Mouse (Mus musculus) stomach, embryonic 16.5 days (tissue): ENCODE results near the gene D17H6S53E. TPM values are rescaled to one million over a fixed set of nuclear protein-coding genes. Genes with fewer than 3 reads are reported as not detected.

Experiments used
- ATAC-seq: fragments of 200-750 bp; cut with Nextera tagmentation; 2 replicates; pipeline ENCODE4 v1.8.0; 2017; ENCODE audit warnings: moderate number of reproducible peaks, moderate TSS enrichment; ENCODE audit not compliant: insufficient read depth, low FRiP score
- H3K27ac ChIP-seq: fragments of 300-500 bp; sonication (generic); 2 replicates; pipeline ENCODE4 v1.5.1; 2014; ENCODE audit warnings: low read length
- H3K27me3 ChIP-seq: fragments of 300-500 bp; sonication (generic); 2 replicates; pipeline ENCODE4 v1.6.1; 2014; ENCODE audit warnings: low read length, control low read depth, mixed read lengths; ENCODE audit not compliant: control insufficient read depth, insufficient read depth
- H3K36me3 ChIP-seq: fragments of 300-500 bp; sonication (generic); 2 replicates; pipeline ENCODE4 v1.6.1; 2014; ENCODE audit warnings: low read length; ENCODE audit not compliant: control insufficient read depth, insufficient read depth
- H3K4me1 ChIP-seq: fragments of 300-500 bp; sonication (generic); 2 replicates; pipeline ENCODE4 v1.6.1; 2014; ENCODE audit warnings: low read length, control low read depth, mixed read lengths; ENCODE audit not compliant: control insufficient read depth, insufficient read depth
- H3K4me2 ChIP-seq: fragments of 300-500 bp; sonication (generic); 2 replicates; pipeline ENCODE4 v1.6.1; 2014; ENCODE audit warnings: low read depth, low read length, mixed read lengths
- H3K4me3 ChIP-seq: fragments of 300-500 bp; sonication (generic); replicated peaks from 2 replicates; pipeline ENCODE4 v1.5.1; 2014; ENCODE audit warnings: mild to moderate bottlenecking, low read length
- H3K9ac ChIP-seq: fragments of 300-500 bp; sonication (generic); 2 replicates; pipeline ENCODE4 v1.6.1; 2014; ENCODE audit warnings: low read length
- H3K9me3 ChIP-seq: fragments of 300-500 bp; sonication (generic); replicated peaks from 2 replicates; pipeline ENCODE4 v1.6.1; 2016; ENCODE audit warnings: low read length, control low read depth; ENCODE audit not compliant: control insufficient read depth
- WGBS: fragments of 180-500 bp; shearing (Covaris S2); extraction: QIAGEN DNeasy Blood & Tissue Kit; methylation state at CpG from one replicate; pipeline ENCODE4 v1.1.7; 2014; 5-methylcytosine and 5-hydroxymethylcytosine counted together
- polyA plus RNA-seq: library from polyadenylated mRNA; unstranded; fragments of >200 nt; fragmentation: Nextera tagmentation; extraction: Ambion mirVana; gene quantifications from 2 replicates; pipeline ENCODE4 v1.2.1, GENCODE M21; 2015

Gene D17H6S53E
- polyA plus RNA-seq, 1 experiment from 2014 or later, result 11.7 TPM

DNA sequence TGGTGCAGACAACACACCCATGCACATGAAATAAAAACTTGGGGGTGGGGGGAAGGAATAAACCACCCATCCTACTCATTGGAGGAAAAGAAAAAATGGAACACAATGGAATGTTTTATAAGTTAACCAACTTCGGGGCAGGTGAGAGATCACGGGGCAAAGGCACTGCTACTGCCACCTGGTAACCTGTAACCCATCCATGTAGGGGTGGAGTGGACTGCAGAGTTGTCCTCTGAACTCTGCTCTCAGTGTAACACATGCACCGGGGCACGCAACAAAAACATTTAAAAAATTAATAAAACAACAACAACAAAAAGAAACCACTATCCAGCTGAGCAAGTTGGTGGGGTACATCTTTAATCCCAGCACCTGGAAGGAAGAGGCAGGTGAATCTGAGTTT, 25.9 kb downstream of the D17H6S53E start:
- no peak overlapping the region for H3K4me2 ChIP-seq
- no peak overlapping the region for H3K9ac ChIP-seq
- WGBS, result 89% methylated on average over 4 of the region's 4 CpGs
- H3K4me1 ChIP-seq, result no peaks in the 10 kb centered on the region
- no peak overlapping the region for H3K27ac ChIP-seq
- no peaks in the 10 kb centered on the region for H3K9me3 ChIP-seq
- H3K36me3 ChIP-seq, result peaks cover 51% of the 10 kb centered on the region
- H3K27me3 ChIP-seq, result no peaks in the 10 kb centered on the region
- no peak for ATAC-seq
- no peak overlapping the region for H3K4me3 ChIP-seq

DNA sequence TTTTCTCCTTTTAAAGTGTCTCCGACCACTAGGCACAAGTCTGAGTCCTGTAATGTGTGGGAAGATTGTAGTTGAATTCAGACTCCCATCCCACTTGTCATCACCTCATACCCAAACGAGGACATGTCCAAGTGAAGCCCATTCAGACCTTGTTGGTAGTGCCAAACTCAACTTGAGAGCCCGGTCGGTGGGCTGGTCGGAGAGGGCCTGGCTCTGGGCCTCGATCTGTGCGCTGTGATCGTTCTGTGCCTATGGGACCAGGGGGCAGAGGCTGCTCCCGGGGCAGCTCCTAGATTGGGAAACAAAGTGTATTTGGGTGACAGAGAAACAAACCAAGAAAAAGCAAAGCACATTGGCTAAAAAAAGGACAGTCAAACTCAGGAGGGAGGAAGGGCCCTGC, 26.9 kb downstream of the D17H6S53E start:
- Histone ChIP-seq H3K4me1 (no peaks in the 10 kb centered on the region), H3K27ac (no peak overlapping the region), H3K4me2 (no peak overlapping the region), H3K27me3 (no peaks in the 10 kb centered on the region), H3K9me3 (no peaks in the 10 kb centered on the region), H3K4me3 (no peak overlapping the region), H3K36me3 (peaks cover 60% of the 10 kb centered on the region), H3K9ac (no peak overlapping the region)
- ATAC-seq, result no peak
- WGBS, result 89% methylated on average over 9 of the region's 9 CpGs

DNA sequence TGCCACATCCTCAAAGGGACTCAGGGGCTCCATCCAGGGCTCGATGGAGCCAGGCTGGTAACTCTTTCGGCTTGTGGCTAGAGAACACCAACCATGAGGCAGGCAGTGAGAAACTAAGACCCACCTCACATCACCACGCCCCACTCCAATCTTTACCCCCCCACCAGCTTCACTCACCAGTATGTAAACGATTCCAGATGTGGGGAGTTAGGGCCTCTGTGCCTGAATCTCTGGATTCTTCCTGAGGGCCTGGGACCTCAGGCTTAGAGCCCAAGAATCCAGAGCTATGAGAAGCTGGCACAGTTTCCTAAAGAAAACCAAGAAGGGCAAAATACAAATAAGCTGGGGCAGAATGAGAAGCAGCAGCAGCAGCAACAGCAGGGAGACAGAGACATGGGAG, 27.8 kb downstream of the D17H6S53E start:
- ATAC-seq, result no peak
- no peak overlapping the region for H3K9ac ChIP-seq
- whole genome bisulfite sequencing, result 81% methylated on average over 4 of the region's 4 CpGs

DNA sequence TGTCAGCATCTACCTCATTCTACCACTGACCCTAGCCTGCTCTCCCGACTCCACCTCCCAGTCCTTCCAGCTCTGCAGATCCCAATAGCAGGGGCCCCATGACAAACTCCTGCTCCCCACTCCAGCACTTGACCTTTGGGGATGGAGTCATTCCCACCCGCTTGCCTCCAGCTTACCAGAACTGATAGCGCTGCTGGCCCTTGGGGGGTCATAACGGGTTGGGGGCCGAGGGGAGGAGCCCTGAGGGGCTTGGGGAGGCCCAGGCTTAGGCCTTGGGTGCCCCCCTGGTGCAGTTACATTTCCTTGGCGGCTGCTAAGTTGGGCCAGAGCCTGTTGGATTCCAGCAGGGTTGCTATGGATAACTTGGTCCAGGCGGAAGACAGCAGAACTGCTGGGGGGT, 28.4 kb downstream of the D17H6S53E start:
- Histone ChIP-seq H3K27me3 (no peaks in the 10 kb centered on the region), H3K4me1 (no peaks in the 10 kb centered on the region), H3K4me3 (no peak overlapping the region), H3K9ac (no peak overlapping the region), H3K36me3 (peaks cover 69% of the 10 kb centered on the region), H3K27ac (no peak overlapping the region), H3K4me2 (no peak overlapping the region), H3K9me3 (no peaks in the 10 kb centered on the region)
- 86% methylated on average over 7 of the region's 7 CpGs for WGBS
- ATAC-seq, result no peak

More for the DNA sequence above, 27.8 kb downstream of the D17H6S53E start:
- no peaks in the 10 kb centered on the region for H3K9me3 ChIP-seq
- H3K4me3 ChIP-seq, result no peak overlapping the region
- H3K27me3 ChIP-seq, result no peaks in the 10 kb centered on the region
- H3K27ac ChIP-seq, result no peak overlapping the region
- H3K36me3 ChIP-seq, result peaks cover 68% of the 10 kb centered on the region
- no peak overlapping the region for H3K4me2 ChIP-seq
- no peaks in the 10 kb centered on the region for H3K4me1 ChIP-seq

DNA sequence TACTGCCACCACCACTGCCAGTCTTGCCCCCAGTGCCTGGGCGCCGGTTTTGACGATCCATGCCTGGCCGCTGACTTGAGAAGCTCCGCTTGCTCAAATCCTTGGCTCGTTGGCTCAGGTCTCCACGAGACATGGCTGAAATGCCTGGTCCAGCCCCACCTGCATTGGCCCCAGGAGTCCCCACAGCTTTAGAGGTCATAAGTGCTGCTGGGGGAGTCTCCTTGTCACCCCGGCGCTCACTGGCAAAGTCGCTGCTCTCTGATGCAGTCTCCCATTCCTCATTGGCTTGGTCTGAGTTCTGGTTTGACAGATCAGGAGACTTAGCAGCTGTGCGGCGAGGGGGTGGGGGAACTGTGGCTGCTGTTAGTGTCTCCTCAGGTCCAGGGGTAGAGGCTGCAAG, 29.3 kb downstream of the D17H6S53E start:
- Histone ChIP-seq H3K36me3 (peaks cover 66% of the 10 kb centered on the region), H3K4me2 (no peak overlapping the region), H3K9me3 (no peaks in the 10 kb centered on the region), H3K4me3 (no peak overlapping the region), H3K27ac (no peak overlapping the region), H3K4me1 (no peaks in the 10 kb centered on the region), H3K9ac (no peak overlapping the region), H3K27me3 (no peaks in the 10 kb centered on the region)
- 88% methylated on average over 12 of the region's 12 CpGs for WGBS
- ATAC-seq, result no peak

DNA sequence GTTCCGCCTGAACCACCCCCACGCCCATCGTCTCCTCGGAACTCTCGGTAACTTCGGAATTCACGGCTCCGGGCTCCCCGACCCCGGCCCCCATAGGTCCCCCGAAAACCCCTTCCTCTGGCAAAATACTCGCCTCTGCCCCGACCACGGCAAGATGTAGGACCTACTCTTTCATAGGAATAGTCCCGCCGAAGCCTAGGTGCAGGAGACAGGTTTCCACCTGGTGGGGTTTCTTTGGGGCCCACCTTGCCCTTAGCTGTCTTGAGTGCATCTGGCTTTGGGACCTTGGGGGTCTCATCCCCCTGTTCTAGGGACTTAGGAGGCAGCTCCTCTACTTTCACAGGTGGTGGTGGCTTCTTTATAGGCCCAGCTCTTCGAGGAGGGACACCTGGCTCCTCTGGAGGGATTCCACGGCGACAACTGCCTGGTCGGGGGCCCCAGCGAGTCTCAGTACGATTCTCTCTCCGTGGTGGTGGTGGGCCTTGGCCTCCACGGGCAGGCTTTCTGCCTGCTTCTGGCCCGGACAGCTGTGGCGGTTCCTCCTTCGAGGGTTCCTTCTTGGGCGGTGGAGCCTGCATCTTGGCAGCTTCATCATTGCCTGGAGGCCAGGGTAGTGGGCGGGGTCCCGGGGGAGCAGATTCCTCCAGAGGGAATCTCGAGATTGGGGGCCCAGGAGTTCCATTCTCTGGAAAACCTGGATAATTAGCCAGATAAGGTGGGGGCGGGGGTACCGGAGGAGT, 30.5 kb downstream of the D17H6S53E start:
- H3K4me1 ChIP-seq, result no peaks in the 10 kb centered on the region
- no peak overlapping the region for H3K4me3 ChIP-seq
- H3K9ac ChIP-seq, result no peak overlapping the region
- H3K4me2 ChIP-seq, result no peak overlapping the region
- peaks cover 74% of the 10 kb centered on the region for H3K36me3 ChIP-seq
- ATAC-seq, result no peak
- WGBS, result 85% methylated on average over 33 of the region's 33 CpGs
- no peak overlapping the region for H3K27ac ChIP-seq
- no peaks in the 10 kb centered on the region for H3K9me3 ChIP-seq
- H3K27me3 ChIP-seq, result no peaks in the 10 kb centered on the region

DNA sequence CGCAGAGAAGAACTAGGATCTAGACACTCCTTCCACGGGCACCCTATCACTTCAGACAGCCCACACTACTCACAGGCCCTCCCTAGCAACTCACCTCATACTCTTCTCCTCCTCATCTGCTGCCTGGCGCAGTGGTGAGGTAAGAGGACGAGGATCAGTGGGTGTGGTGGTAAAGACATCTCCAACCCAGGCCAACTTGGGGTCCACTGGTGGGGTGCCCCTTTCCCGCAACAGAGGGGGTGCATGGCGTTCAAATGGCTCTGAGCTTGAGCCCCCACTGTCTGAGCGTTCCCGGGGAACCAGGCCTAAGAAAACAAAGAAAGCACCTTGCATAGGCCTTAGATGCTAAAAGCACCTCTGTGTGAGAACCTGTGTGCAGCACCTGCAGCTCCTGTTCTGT, 31.1 kb downstream of the D17H6S53E start:
- Histone ChIP-seq H3K4me1 (peaks cover 4% of the 10 kb centered on the region), H3K27me3 (no peaks in the 10 kb centered on the region), H3K9ac (no peak overlapping the region), H3K4me2 (no peak overlapping the region), H3K9me3 (no peaks in the 10 kb centered on the region), H3K27ac (no peak overlapping the region), H3K36me3 (peaks cover 72% of the 10 kb centered on the region), H3K4me3 (no peak overlapping the region)
- ATAC-seq, result no peak
- 87% methylated on average over 8 of the region's 8 CpGs for WGBS

DNA sequence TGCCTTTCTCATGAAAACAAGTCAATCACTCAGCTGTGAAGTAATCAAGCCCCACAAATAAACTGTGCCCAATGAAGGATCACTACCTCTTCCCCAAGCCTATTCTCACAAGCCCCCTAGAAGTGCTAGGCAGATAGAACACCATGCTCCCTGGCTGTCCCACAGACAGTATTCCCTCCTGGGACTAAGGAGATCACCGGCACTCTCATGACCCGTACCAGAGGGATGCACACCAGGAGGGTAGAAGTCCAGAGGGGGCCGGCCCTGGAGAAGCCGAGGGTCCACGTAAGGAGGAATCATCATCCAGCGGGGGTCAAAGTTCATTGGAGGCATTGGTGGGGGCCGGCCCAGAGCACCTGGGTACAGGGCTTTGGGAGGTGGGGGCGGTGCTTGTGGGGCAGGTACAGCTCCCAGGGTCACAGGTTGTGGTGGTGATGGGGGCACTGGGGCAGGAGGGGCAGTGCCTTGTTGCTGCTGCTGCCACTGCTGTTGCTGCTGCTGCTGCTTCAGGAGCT, 31.5 kb downstream of the D17H6S53E start:
- Histone ChIP-seq H3K27ac (no peak overlapping the region), H3K27me3 (no peaks in the 10 kb centered on the region), H3K4me1 (peaks cover 8% of the 10 kb centered on the region), H3K9ac (no peak overlapping the region), H3K36me3 (peaks cover 68% of the 10 kb centered on the region), H3K4me3 (no peak overlapping the region), H3K9me3 (no peaks in the 10 kb centered on the region), H3K4me2 (no peak overlapping the region)
- WGBS, result 89% methylated on average over 8 of the region's 8 CpGs
- ATAC-seq, result no peak

DNA sequence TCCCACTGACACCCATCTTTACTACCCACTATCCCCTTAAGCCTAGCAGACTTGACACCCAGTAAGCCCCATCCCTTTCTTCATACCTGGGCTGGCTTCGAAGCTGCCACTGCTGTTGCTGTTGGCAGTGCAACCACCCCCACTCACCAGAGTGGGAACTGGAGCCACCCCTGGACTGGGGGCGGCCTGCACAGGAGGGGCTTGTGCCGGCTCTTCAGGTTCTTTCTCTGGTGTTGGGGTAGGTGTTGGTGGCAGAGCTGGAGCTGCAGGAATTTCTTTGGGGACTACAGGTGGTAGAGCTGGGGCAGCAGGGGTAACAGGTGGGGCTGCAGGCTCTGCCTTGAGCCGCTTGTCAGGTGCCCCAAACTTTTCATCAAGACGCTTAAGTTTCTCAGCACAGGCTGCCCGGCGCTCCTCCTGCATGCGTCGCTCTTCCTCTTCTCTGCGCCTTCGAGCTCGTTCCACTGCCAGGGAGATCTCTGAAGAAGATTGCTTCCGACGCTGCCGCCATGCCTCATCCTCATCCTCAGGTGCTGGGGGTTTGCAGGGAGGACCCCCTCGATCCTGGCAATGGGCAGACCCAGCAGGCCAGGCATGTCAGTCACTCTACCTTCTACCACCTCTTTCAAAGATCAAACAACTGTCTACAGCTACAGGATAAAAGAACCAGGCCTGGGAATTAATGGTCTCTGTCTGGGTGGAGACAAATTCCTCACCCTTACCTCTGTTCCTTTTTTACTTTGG, 32.8 kb downstream of the D17H6S53E start:
- no peaks in the 10 kb centered on the region for H3K9me3 ChIP-seq
- peaks cover 63% of the 10 kb centered on the region for H3K36me3 ChIP-seq
- H3K9ac ChIP-seq, result no peak overlapping the region
- H3K27me3 ChIP-seq, result no peaks in the 10 kb centered on the region
- ATAC-seq, result no peak
- WGBS, result 92% methylated on average over 16 of the region's 16 CpGs
- H3K4me2 ChIP-seq, result no peak overlapping the region
- H3K4me1 ChIP-seq, result peaks cover 14% of the 10 kb centered on the region
- H3K4me3 ChIP-seq, result no peak overlapping the region
- H3K27ac ChIP-seq, result no peak overlapping the region
